Mouse (Mus musculus) heart, adult 18-20 months (tissue): ENCODE measurements at regions not wholly inside any gene's neighbourhood (a gene's known extent, or its start where the extent isn't known, plus 50 kb on each side); places are given as distances from the start of the nearest gene placed in this dataset.
A peak's percentile ranks its signal among the peaks of the same experiment; 100 is the strongest.

Experiments used
- DNase-seq, 2 experiments: peaks; one replicate each; pipeline ENCODE4 v3.0.0; 2021 to 2022; ENCODE audit warnings: mixed read lengths in 1 of 2

- no peak for DNase-seq
These were observed 170.1 kb downstream of the 1700064H15Rik start for GRCm38 (mm10) chr3:19458386-19458785.

GRCm38 (mm10) chr3:19457431-19457830 lies 171.0 kb downstream of the 1700064H15Rik start:
- DNase-seq = no peak

GRCm38 (mm10) chr3:19455838-19456448 lies 172.5 kb downstream of the 1700064H15Rik start:
- DNase-seq = no peak

GRCm38 (mm10) chr3:19451022-19451421 lies 177.5 kb downstream of the 1700064H15Rik start:
- DNase-seq = peak; percentile 51 to 69

- DNase-seq = no peak
These were observed 179.5 kb downstream of the 1700064H15Rik start for GRCm38 (mm10) chr3:19448931-19449330.

- no peak for DNase-seq
These were observed 180.3 kb downstream of the 1700064H15Rik start for GRCm38 (mm10) chr3:19448192-19448591.

GRCm38 (mm10) chr3:19447733-19448132 lies 180.7 kb downstream of the 1700064H15Rik start:
- DNase-seq = peak; percentile 29 to 43

- DNase-seq = peak; percentile 36 to 41
These were observed 183.6 kb downstream of the 1700064H15Rik start for GRCm38 (mm10) chr3:19444914-19445313.

- no peak for DNase-seq
These were observed 186.7 kb downstream of the 1700064H15Rik start for GRCm38 (mm10) chr3:19441827-19442226.

- DNase-seq = peak in 1 of 2 experiments; percentile 13
These were observed 198.3 kb downstream of the 1700064H15Rik start for GRCm38 (mm10) chr3:19430159-19430558.

GRCm38 (mm10) chr3:19429422-19430076 lies 198.9 kb downstream of the 1700064H15Rik start:
- DNase-seq = no peak

- DNase-seq = no peak
These were observed 199.5 kb downstream of the 1700064H15Rik start for GRCm38 (mm10) chr3:19429010-19429409.

- DNase-seq = peak; percentile 20 to 39
These were observed 202.3 kb downstream of the 1700064H15Rik start for GRCm38 (mm10) chr3:19426130-19426556.

- no peak for DNase-seq
These were observed 203.2 kb downstream of the 1700064H15Rik start for GRCm38 (mm10) chr3:19425322-19425721.

- DNase-seq = no peak
These were observed 204.1 kb downstream of the 1700064H15Rik start for GRCm38 (mm10) chr3:19424384-19424783.

GRCm38 (mm10) chr3:19421430-19421944 lies 207.0 kb downstream of the 1700064H15Rik start:
- DNase-seq = no peak

GRCm38 (mm10) chr3:19420912-19421311 lies 207.6 kb downstream of the 1700064H15Rik start:
- no peak for DNase-seq

GRCm38 (mm10) chr3:19410938-19411515 lies 217.4 kb downstream of the 1700064H15Rik start:
- peak; percentile 18 to 35 for DNase-seq

- no peak for DNase-seq
These were observed 220.2 kb downstream of the 1700064H15Rik start for GRCm38 (mm10) chr3:19408283-19408682.

GRCm38 (mm10) chr3:19407591-19408090 lies 220.8 kb downstream of the 1700064H15Rik start:
- DNase-seq = no peak

GRCm38 (mm10) chr3:19406351-19407151 lies 221.9 kb downstream of the 1700064H15Rik start:
- peak; percentile 6 to 8 for DNase-seq

- no peak for DNase-seq
These were observed 242.8 kb downstream of the 1700064H15Rik start for GRCm38 (mm10) chr3:19385675-19386074.
